Mouse (Mus musculus) embryonic fibroblast, embryonic 13.5 days (primary cell): ENCODE data around the gene Ptpn7.

Experiments
- CTCF ChIP-seq: IDR thresholded peaks from 2 replicates; pipeline ENCODE4 v1.5.1; 2011; ENCODE audit warnings: mild to moderate bottlenecking, control low read depth, low read length, moderate library complexity, borderline replicate concordance; ENCODE audit not compliant: insufficient read depth
- POLR2A ChIP-seq: IDR thresholded peaks from 2 replicates; pipeline ENCODE4 v1.6.1; 2011; ENCODE audit warnings: low read depth, mild to moderate bottlenecking, control low read depth, low read length, moderate library complexity

DNA sequence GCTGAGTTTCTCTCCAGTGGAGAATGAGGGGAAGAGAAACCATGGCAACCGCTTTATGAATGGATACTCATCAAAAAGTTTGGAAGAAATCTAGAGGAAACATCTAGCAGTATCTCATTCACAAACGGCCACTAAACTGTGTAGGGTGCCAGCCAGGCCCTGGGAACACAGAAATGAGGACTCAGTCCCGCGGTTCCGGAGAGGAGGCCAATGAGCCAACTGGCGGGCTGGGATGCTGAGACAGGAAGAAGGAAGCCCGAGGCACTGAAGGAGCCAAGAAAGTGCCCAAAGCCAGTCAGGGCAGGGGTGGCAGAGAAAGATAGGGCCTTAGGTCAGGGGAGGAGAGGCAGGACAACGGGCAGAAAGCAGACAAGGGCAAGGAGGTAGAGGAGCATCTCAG lies 53.9 kb downstream of the Ptpn7 start:
- TF ChIP-seq POLR2A = no peak
- no peak for TF ChIP-seq CTCF
